ENCODE assay signal across 9 mouse cellular contexts in genomic region chr9:122691879-122692278, GRCm38 (mm10). TPM values are rescaled to one million over a fixed set of nuclear protein-coding genes. Genes with fewer than 3 reads are reported as not detected.
A peak's percentile ranks its signal among the peaks of the same experiment; 100 is the strongest.
DNase-seq lines count a peak whose midpoint lies in the region; ATAC-seq and TF ChIP-seq lines count a peak whose summit lies in the region.
"Had no signal": no experiment of that assay in that cellular context is flagged by ENCODE, and none has a peak within 500 bp of the region (broad histone marks: within the 10 kb centered on the region; RNA-seq: fewer than 3 reads in every experiment).

No protein-coding gene starts in this region.

- peak; percentile 74 for DNase-seq in embryo, embryonic 10 days (ENCODE audit: low spot score)
- DNase-seq in embryo, embryonic 9.5 days (ENCODE audit: extremely low spot score): no peak
- peak; percentile 30 for DNase-seq in lung, embryonic 14.5 days
- DNase-seq in lung, postnatal 14 days: no peak
- DNase-seq in embryo, embryonic 10.5 days (ENCODE audit: low spot score): peak; percentile 53
- DNase-seq in splenic B cell, adult 2 months (ENCODE audit: low read depth, low spot score): peak; percentile 2
- DNase-seq in T-cell, adult 2 months (ENCODE audit: low spot score): no peak
- DNase-seq: cerebellum, postnatal 36 days had no signal

- TF ChIP-seq CTCF in lung, embryonic 14.5 days (IDR thresholded peaks at IDR 0.05; ENCODE audit: low read depth): peak; percentile 52

- H3K27me3 ChIP-seq in lung, embryonic 14.5 days (ENCODE audit: insufficient read depth, low read length): no peaks in the 10 kb centered on the region
- no peaks in the 10 kb centered on the region for H3K27me3 ChIP-seq in splenic B cell, adult 2 months (ENCODE audit: control insufficient read depth, insufficient read depth, low read length, poor library complexity, severe bottlenecking)
- H3K27me3 ChIP-seq in forebrain, embryonic 12.5 days: no peaks in the 10 kb centered on the region

- ATAC-seq in lung, embryonic 14.5 days (ENCODE audit: insufficient read depth): no peak
- ATAC-seq in forebrain, embryonic 12.5 days (ENCODE audit: low FRiP score): no peak

- no peak overlapping the region for H3K4me3 ChIP-seq in lung, embryonic 14.5 days (ENCODE audit: low read depth, low read length)
- H3K4me3 ChIP-seq in forebrain, embryonic 12.5 days (replicated peaks): no peak overlapping the region

- no peak overlapping the region for H3K4me2 ChIP-seq in lung, embryonic 14.5 days
- no peak overlapping the region for H3K4me2 ChIP-seq in forebrain, embryonic 12.5 days

- H3K27ac ChIP-seq in lung, embryonic 14.5 days (ENCODE audit: low read depth): no peak overlapping the region
- H3K27ac ChIP-seq in forebrain, embryonic 12.5 days: no peak overlapping the region

- no peaks in the 10 kb centered on the region for H3K9me3 ChIP-seq in lung, embryonic 14.5 days (ENCODE audit: low read depth, low read length)
- H3K9me3 ChIP-seq in forebrain, embryonic 12.5 days: no peaks in the 10 kb centered on the region

- no peaks in the 10 kb centered on the region for H3K4me1 ChIP-seq in lung, embryonic 14.5 days (ENCODE audit: insufficient read depth)
- H3K4me1 ChIP-seq in forebrain, embryonic 12.5 days: peaks cover 12% of the 10 kb centered on the region

- H3K36me3 ChIP-seq in lung, embryonic 14.5 days (ENCODE audit: insufficient read depth): no peaks in the 10 kb centered on the region
- H3K36me3 ChIP-seq in splenic B cell, adult 2 months (ENCODE audit: control insufficient read depth, insufficient read depth, low read length, poor library complexity, severe bottlenecking): no peaks in the 10 kb centered on the region
- no peaks in the 10 kb centered on the region for H3K36me3 ChIP-seq in forebrain, embryonic 12.5 days (replicated peaks)

- 66% methylated on average over 6 of the region's 6 CpGs for WGBS in lung, embryonic 14.5 days
- WGBS in forebrain, embryonic 12.5 days: 72% methylated on average over 6 of the region's 6 CpGs

- H3K9ac ChIP-seq in lung, embryonic 14.5 days: no peak overlapping the region
- no peak overlapping the region for H3K9ac ChIP-seq in forebrain, embryonic 12.5 days

RNA-seq across cellular contexts. Expression of gene Topaz1, which starts 55.3 kb away (rescaled TPM):
- polyA plus RNA-seq in lung, embryonic 14.5 days (2014; fragmentation: Nextera tagmentation; extraction: Ambion mirVana): 0.09 TPM in 1 of 2 replicates, not detected in the other
- not detected in 2 replicates for polyA plus RNA-seq in forebrain, embryonic 12.5 days (2016; fragmentation: Nextera tagmentation; extraction: Ambion mirVana)

Comparison
In these comparisons a context has a peak if more than half of its experiments do, and no peak if none do; other contexts are left out.
1. DNase-seq: peak in embryo, embryonic 10 days (single experiment), lung, embryonic 14.5 days (single experiment), embryo, embryonic 10.5 days (single experiment) and splenic B cell, adult 2 months (single experiment); none in embryo, embryonic 9.5 days (single experiment), lung, postnatal 14 days (single experiment) and T-cell, adult 2 months (single experiment).